Mouse (Mus musculus) MEL (cell line): ENCODE data around the gene Dthd1. TPM values are rescaled to one million over a fixed set of nuclear protein-coding genes. Genes with fewer than 3 reads are reported as not detected.

ENCODE experiments used
- DNase-seq: peaks from one replicate; pipeline ENCODE4 v3.0.0; 2011; ENCODE audit warnings: low read depth, low spot score
- H3K27ac ChIP-seq: 2 replicates; pipeline ENCODE4 v1.5.1; 2012; ENCODE audit warnings: low read depth, mild to moderate bottlenecking, control low read depth, low read length, moderate library complexity; ENCODE audit not compliant: control insufficient read depth
- H3K27me3 ChIP-seq, 2 experiments: fragments of 150-350 bp in 1 of 2; sonication (generic) in 1 of 2; 2 replicates each; pipeline ENCODE4 v1.6.1; 2012; ENCODE audit warnings: low read length in 2 of 2, mild to moderate bottlenecking in 2 of 2, improper control_type of control experiment in 1 of 2, moderate library complexity in 1 of 2; ENCODE audit not compliant: insufficient read depth in 2 of 2, control insufficient read depth in 1 of 2
- H3K36me3 ChIP-seq, 2 experiments: 2 replicates each; pipeline ENCODE4 v1.6.1; 2012 to 2014; ENCODE audit warnings: low read length in 2 of 2, improper control_type of control experiment in 1 of 2, inconsistent platforms in 1 of 2, mild to moderate bottlenecking in 1 of 2; ENCODE audit not compliant: insufficient read depth in 2 of 2, control insufficient read depth in 1 of 2
- H3K4me1 ChIP-seq, 2 experiments: fragments of 150-350 bp in 1 of 2; sonication (generic) in 1 of 2; 2 replicates each; pipeline ENCODE4 v1.6.1; 2012; ENCODE audit warnings: low read length in 2 of 2, improper control_type of control experiment in 1 of 2, mild to moderate bottlenecking in 1 of 2; ENCODE audit not compliant: insufficient read depth in 2 of 2, control insufficient read depth in 1 of 2
- H3K4me3 ChIP-seq, 2 experiments: fragments of 150-350 bp in 1 of 2; sonication (generic) in 1 of 2; 2 replicates each; pipeline ENCODE4 v1.5.1; 2012; ENCODE audit warnings: low read depth in 2 of 2, low read length in 2 of 2, mild to moderate bottlenecking in 2 of 2, moderate library complexity in 2 of 2, control low read depth in 1 of 2, improper control_type of control experiment in 1 of 2; ENCODE audit not compliant: control insufficient read depth in 1 of 2, insufficient read depth in 1 of 2
- H3K79me2 ChIP-seq: 2 replicates; pipeline ENCODE4 v1.6.1; 2012; ENCODE audit warnings: mild to moderate bottlenecking, low read length, moderate library complexity; ENCODE audit not compliant: control insufficient read depth, poor library complexity, insufficient read depth
- H3K9ac ChIP-seq: 2 replicates; pipeline ENCODE4 v1.6.1; 2012; ENCODE audit warnings: low read depth, mild to moderate bottlenecking, control low read depth, low read length, moderate library complexity; ENCODE audit not compliant: control insufficient read depth, poor library complexity, severe bottlenecking
- H3K9me3 ChIP-seq: fragments of 150-350 bp; sonication (generic); replicated peaks from 2 replicates; pipeline ENCODE4 v1.6.1; 2012; ENCODE audit warnings: mild to moderate bottlenecking, low read length, improper control_type of control experiment, moderate library complexity; ENCODE audit not compliant: insufficient read depth
- BHLHE40 ChIP-seq: IDR thresholded peaks from 2 replicates; pipeline ENCODE4 v1.6.1; 2012; ENCODE audit warnings: low read depth, mild to moderate bottlenecking, inconsistent platforms, low read length, improper control_type of control experiment, borderline replicate concordance
- CHD2 ChIP-seq: IDR thresholded peaks from 2 replicates; pipeline ENCODE4 v1.6.1; 2011; ENCODE audit warnings: low read length, improper control_type of control experiment
- E2F4 ChIP-seq: IDR thresholded peaks from 2 replicates; pipeline ENCODE4 v1.6.1; 2011; ENCODE audit warnings: low read depth, low read length, improper control_type of control experiment, borderline replicate concordance
- EP300 ChIP-seq, 2 experiments: IDR thresholded peaks; 2 replicates each; pipeline ENCODE4 v1.6.1; 2011; ENCODE audit warnings: improper control_type of control experiment in 2 of 2, low read length in 2 of 2, low read depth in 1 of 2, mild to moderate bottlenecking in 1 of 2
- ETS1 ChIP-seq: IDR thresholded peaks from 2 replicates; pipeline ENCODE4 v1.6.1; 2012; ENCODE audit warnings: low read depth, mild to moderate bottlenecking, inconsistent platforms, low read length, improper control_type of control experiment, moderate library complexity
- GABPA ChIP-seq: IDR thresholded peaks from 2 replicates; pipeline ENCODE4 v1.6.1; 2012; ENCODE audit warnings: low read depth, mild to moderate bottlenecking, inconsistent platforms, low read length, improper control_type of control experiment, moderate library complexity
- HCFC1 ChIP-seq: IDR thresholded peaks from 2 replicates; pipeline ENCODE4 v1.6.1; 2012; ENCODE audit warnings: low read depth, mild to moderate bottlenecking, inconsistent platforms, low read length, improper control_type of control experiment, moderate library complexity
- NELFE ChIP-seq: IDR thresholded peaks from 2 replicates; pipeline ENCODE4 v1.6.1; 2011; ENCODE audit warnings: low read depth, low read length, improper control_type of control experiment
- TAL1 ChIP-seq: IDR thresholded peaks from 2 replicates; pipeline ENCODE4 v1.6.1; 2012; ENCODE audit warnings: mild to moderate bottlenecking, inconsistent platforms, low read length, moderate library complexity, mixed read lengths
- ZC3H11A ChIP-seq: IDR thresholded peaks from 2 replicates; pipeline ENCODE4 v1.6.1; 2012; ENCODE audit warnings: low read depth, mild to moderate bottlenecking, inconsistent platforms, low read length, improper control_type of control experiment
- ZKSCAN1 ChIP-seq: IDR thresholded peaks from 2 replicates; pipeline ENCODE4 v1.6.1; 2012; ENCODE audit warnings: low read depth, mild to moderate bottlenecking, inconsistent platforms, low read length, improper control_type of control experiment, moderate library complexity
- polyA plus RNA-seq, 2 experiments: library from polyadenylated mRNA; stranded (reverse) in 1 of 2; unstranded in 1 of 2; fragments of >175 nt in 1 of 2; fragments of >200 nt in 1 of 2; gene quantifications; 2 replicates each; pipeline versions ENCODE4 v1.2.1 to v1.2.4; 2012; ENCODE audit warnings: low replicate concordance in 2 of 2, low read depth in 1 of 2; ENCODE audit not compliant: insufficient read length in 2 of 2, insufficient read depth in 1 of 2, missing spikeins in 1 of 2
- total RNA-seq: library from RNA; depleted of rRNA; stranded (reverse); fragments of 300-350 nt; gene quantifications from 2 replicates; pipeline ENCODE4 v1.2.3, GENCODE M21; 2012

Dthd1 gene
- total and polyA plus RNA-seq, 3 experiments: not detected

DNA sequence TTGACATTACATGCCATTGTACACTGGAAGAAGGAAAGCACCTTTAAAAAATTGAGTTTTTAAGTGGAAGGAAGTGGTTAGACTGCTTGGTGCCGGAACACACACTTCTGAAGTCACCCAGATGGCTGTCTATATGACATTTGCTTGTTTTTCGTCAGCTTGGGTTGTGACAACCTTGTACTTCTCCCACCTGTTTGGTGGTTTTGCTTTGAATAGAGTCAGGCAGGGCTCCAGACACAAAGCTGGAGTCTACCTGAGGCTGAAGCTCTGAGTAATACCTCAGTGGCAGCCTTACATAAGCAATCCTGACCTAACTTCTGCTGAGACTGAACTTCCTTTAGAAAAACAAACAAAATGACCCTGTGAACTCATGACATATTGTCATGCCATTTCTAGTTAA lies 44.7 kb downstream of the Dthd1 start:
- TF ChIP-seq ETS1: no peak
- TF ChIP-seq GABPA: no peak
- TF ChIP-seq HCFC1: no peak
- no peak for TF ChIP-seq EP300 (IDR thresholded peaks at IDR 0.05; ENCODE audit: low read depth in 1 of 2, low read length in 2 of 2)
- no peak for TF ChIP-seq CHD2
- TF ChIP-seq ZC3H11A: no peak
- no peak for TF ChIP-seq NELFE
- no peak for TF ChIP-seq ZKSCAN1
- TF ChIP-seq, all 39 proteins: peak for 0
- Histone ChIP-seq H3K79me2 (no peaks in the 10 kb centered on the region), H3K9me3 (no peaks in the 10 kb centered on the region), H3K36me3 (no peaks in the 10 kb centered on the region), H3K9ac (no peak overlapping the region), H3K4me3 (no peak overlapping the region), H3K27me3 (no peaks in the 10 kb centered on the region), H3K4me1 (no peaks in the 10 kb centered on the region), H3K27ac (no peak overlapping the region)
- DNase-seq: no peak

GRCm38 (mm10) chr5:62864348-62864747 lies 50.7 kb downstream of the Dthd1 start:
- no peak for DNase-seq
- H3K4me3 ChIP-seq: no peak overlapping the region
- H3K36me3 ChIP-seq: no peaks in the 10 kb centered on the region
- no peaks in the 10 kb centered on the region for H3K9me3 ChIP-seq
- no peak overlapping the region for H3K27ac ChIP-seq
- H3K9ac ChIP-seq: no peak overlapping the region
- no peaks in the 10 kb centered on the region for H3K4me1 ChIP-seq
- H3K79me2 ChIP-seq: no peaks in the 10 kb centered on the region
- TF ChIP-seq TAL1: no peak
- H3K27me3 ChIP-seq: no peaks in the 10 kb centered on the region

GRCm38 (mm10) chr5:62867003-62867402 lies 53.4 kb downstream of the Dthd1 start:
- DNase-seq: no peak
- Histone ChIP-seq H3K9ac (no peak overlapping the region), H3K4me3 (no peak overlapping the region), H3K9me3 (no peaks in the 10 kb centered on the region), H3K4me1 (no peaks in the 10 kb centered on the region), H3K36me3 (no peaks in the 10 kb centered on the region), H3K27ac (no peak overlapping the region), H3K79me2 (no peaks in the 10 kb centered on the region), H3K27me3 (no peaks in the 10 kb centered on the region)
- TF ChIP-seq BHLHE40 (no peak), E2F4 (no peak)
